Mouse (Mus musculus) bone marrow macrophage, adult 2 months (primary cell): ENCODE data around the gene Slc27a5.

Experiments
- CTCF ChIP-seq: IDR thresholded peaks from 2 replicates; pipeline ENCODE4 v1.5.1; 2012; ENCODE audit warnings: low read depth, mild to moderate bottlenecking, low read length, moderate library complexity
- POLR2A ChIP-seq: IDR thresholded peaks from 2 replicates; pipeline ENCODE4 v1.6.1; 2012; ENCODE audit warnings: mild to moderate bottlenecking, low read depth, low read length, borderline replicate concordance

GRCm38 (mm10) chr7:13024805-13025204, 26.8 kb upstream of the Slc27a5 start:
- no peak for TF ChIP-seq CTCF
- TF ChIP-seq POLR2A: no peak
